Mouse (Mus musculus): ENCODE data around the gene Wasf2. TPM values are rescaled to one million over a fixed set of nuclear protein-coding genes. Genes with fewer than 3 reads are reported as not detected.
"Not testable (repeated sequence)": the region's sequence is repeated elsewhere in the genome, so short reads cannot be mapped to it uniquely, and the experiment has no call there.

Gene Wasf2
- total RNA-seq, 2 experiments from 2014 or later = 34.0 to 35.7 TPM

DNA sequence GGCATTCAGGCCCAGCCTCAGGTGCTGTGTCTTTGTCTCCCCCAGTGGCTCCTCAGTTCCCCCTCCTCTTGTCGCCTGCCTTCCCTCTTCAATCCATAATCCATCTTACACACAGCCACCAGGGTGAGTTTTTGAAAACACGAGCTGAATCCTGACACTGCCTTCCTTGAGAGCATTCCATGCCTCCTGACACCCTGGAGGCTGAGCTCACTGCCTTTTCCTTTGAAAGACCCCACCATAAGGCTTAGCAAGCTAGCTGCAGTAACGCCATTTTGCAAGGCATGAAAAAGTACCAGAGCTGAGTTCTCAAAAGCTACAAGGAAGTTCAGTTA is 34.6 kb upstream of the Wasf2 start:
- intact Hi-C loops (cut with DNase I); DNase-seq: not testable (repeated sequence)

- DNase-seq; intact Hi-C loops (cut with DNase I): not testable (repeated sequence)
Measured at GRCm38 (mm10) chr4:133096671-133097070, 33.6 kb upstream of the Wasf2 start.

DNA sequence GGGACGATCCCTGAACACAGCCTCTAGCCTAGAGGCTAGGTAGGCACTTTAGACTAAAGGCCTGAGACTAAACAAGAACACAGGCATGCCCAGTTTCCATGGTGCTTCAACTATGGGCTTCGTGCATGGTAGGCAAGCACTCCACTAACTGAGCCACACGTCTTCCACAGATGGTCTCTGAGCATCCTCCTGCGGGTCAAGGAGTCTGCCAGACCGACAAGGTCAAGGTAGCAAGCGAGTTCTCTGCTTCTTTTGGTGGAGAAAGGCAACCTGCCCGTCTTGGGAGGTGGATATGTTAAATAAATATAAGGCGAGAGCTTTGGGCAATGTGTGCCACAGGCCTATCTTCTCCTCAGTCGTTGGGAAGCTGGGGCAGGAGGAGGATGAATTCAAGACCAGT is 28.6 kb upstream of the Wasf2 start:
- no peak for DNase-seq
- intact Hi-C loops (cut with DNase I) = no loop called here

- intact Hi-C loops (cut with DNase I) = no loop called here
- DNase-seq = peak; percentile 23
Measured at GRCm38 (mm10) chr4:133103525-133104193, 26.6 kb upstream of the Wasf2 start.

GRCm38 (mm10) chr4:133104194-133104569 is 26.1 kb upstream of the Wasf2 start:
- DNase-seq = no peak
- intact Hi-C loops (cut with DNase I) = no loop called here

GRCm38 (mm10) chr4:133106691-133107090 is 23.6 kb upstream of the Wasf2 start:
- DNase-seq = no peak
- intact Hi-C loops (cut with DNase I) = no loop called here

DNA sequence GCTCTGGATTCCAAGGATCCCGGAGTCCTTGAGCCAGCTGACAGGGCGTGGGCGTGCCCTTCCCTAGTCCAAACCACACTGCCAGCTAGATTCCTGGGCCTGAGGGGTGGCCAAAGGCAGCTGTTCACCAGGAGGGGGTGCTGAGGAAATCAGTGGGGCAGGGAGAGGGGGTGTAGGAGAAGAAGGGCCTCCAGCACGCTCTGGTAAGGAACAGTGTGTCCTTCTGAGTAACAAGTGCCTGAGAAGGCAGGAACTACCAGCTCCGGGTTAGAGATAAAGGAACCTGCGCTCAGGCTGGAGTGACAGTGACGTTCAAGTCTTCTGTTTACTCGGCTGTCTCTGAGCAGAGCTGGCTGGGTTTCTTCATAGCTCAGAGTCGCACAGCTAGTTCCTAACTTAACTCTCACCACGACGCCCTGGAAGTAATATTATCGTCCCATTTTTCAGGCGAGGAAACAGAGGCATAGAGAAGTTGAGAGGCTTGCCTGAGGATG is 22.5 kb upstream of the Wasf2 start:
- peak; percentile 42 for DNase-seq
- intact Hi-C loops (cut with DNase I) = no loop called here

GRCm38 (mm10) chr4:133108481-133109334 is 21.6 kb upstream of the Wasf2 start:
- intact Hi-C loops (cut with DNase I) = no loop called here
- DNase-seq = peak; percentile 22

GRCm38 (mm10) chr4:133109335-133109801 is 20.9 kb upstream of the Wasf2 start:
- no peak for DNase-seq
- intact Hi-C loops (cut with DNase I) = no loop called here

DNA sequence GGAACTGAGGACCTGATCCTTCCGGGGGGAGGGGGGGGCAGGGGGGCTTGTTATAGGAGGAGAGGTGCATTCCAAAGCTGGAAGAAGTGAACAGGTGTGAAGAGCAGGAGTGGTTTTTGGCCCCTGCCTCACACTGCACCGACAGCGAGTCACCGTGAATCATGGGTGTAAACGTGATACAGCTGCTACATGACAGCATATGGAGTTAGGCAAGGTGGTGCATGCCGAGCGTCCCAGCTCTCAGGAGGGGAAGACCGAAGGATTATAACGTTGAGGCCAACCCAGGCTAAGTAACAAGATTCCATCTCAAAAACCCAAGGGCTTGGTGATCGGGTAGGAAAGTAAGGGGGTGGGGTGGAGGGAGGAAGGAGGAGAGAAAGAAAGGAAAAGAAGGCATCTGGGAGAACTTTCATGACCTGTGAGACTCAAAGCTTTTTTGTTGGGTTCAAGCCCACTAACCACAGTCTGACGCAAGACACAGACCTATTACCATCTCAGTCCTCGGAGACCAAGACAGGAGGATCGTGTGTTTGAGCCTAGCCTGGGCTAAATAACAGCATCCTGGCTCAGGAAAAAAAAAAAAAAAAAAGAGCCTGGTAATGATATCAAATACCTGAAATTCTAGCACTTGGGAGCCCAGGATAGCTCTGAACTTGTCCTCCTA is 18.0 kb upstream of the Wasf2 start:
- intact Hi-C loops (cut with DNase I) = no loop called here

GRCm38 (mm10) chr4:133113351-133113882 is 16.9 kb upstream of the Wasf2 start:
- intact Hi-C loops (cut with DNase I) = no loop called here

More for the DNA sequence above, 18.0 kb upstream of the Wasf2 start:
- no peak for DNase-seq

DNA sequence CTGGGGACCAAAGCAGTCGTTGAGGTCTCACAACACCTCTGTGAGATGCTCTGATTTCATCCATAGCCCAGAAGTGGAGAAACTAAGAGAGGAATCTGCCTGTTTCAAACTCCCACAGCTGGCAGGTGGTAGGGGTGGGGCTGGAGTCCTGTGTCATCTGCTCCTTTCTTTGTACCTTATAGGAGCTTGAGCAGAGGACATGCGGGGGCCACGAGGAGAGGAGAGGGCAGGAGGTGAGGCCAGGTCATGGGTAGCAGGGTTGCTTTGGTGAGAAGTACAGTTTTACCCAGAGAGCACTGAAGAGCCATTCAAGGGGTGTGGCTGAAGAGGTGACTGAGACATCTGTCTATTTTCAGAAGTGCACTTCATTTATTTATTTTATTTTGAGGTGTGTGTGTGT is 15.5 kb upstream of the Wasf2 start:
- intact Hi-C loops (cut with DNase I) = no loop called here
- no peak for DNase-seq

More at GRCm38 (mm10) chr4:133113351-133113882, 16.9 kb upstream of the Wasf2 start:
- no peak for DNase-seq

DNA sequence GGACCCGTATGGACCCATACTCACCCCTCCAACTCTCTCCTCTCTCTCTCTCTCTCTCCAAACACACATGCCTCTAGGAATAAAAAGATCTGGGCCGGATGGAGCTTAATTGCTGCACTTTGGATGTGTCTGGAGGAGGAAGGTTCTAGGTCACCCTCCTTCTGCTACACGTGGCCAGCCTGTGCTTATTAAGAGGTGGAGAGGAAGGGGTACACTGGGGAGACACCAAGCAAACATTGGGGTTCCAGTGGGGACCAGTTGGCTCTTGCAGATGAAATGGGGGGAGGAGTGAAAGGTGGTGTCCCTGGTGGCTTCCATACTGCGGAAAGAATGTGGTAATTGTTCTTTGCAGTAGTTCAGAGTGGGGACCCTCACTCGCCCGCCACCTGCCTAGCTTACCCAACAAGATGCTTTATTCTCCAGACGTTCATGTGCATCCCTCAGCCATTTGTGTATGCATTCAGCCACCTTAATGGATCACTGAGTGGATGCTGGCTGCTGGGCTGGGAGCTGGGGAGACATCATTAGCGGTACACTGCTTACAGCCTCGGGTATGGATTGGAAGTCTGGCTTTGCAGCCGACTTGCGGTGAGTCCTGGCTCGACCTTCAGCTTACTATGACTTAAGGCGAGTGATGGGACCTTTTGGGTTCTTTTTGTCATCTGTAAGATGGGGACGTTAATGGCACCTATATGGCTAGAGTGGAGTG is 14.4 kb upstream of the Wasf2 start:
- intact Hi-C loops (cut with DNase I) = no loop called here
- DNase-seq = no peak

GRCm38 (mm10) chr4:133116756-133117470 is 13.4 kb upstream of the Wasf2 start:
- no peak for DNase-seq
- intact Hi-C loops (cut with DNase I) = no loop called here

GRCm38 (mm10) chr4:133117556-133118411 is 12.5 kb upstream of the Wasf2 start:
- peak; percentile 88 for DNase-seq
- intact Hi-C loops (cut with DNase I) = no loop called here

DNA sequence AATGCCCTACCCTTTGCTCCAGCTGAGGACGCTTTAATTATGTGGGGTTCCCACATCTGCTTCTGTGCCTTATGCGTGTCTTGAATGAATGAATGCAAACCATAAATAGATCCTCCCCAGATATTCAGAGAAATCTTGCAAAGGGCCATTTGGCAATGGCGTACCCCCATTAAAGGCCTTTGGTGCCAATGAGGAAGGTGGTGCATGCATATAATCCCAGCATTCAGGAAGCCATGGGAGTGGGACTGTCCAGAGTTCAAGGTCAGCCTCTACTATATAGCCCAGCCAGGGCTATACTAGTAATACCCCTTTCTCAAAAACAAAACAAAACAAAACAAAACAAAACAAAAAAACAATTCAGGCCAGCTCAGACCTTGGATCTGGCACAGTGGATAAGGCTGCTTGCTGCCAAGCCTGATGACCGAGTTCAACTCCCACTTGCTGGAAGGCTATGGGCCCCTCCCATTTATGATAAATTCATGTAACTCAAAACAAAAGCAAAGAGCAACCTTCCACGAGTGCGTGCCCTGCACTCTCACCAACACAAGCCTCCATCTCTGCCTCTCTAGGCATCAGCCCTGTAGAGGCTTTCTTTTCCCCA is 11.4 kb upstream of the Wasf2 start:
- no peak for DNase-seq
- intact Hi-C loops (cut with DNase I) = no loop called here

GRCm38 (mm10) chr4:133119579-133119978 is 10.7 kb upstream of the Wasf2 start:
- intact Hi-C loops (cut with DNase I) = no loop called here
- DNase-seq = no peak

- intact Hi-C loops (cut with DNase I) = no loop called here
- no peak for DNase-seq
Measured at GRCm38 (mm10) chr4:133120833-133121321, 9.4 kb upstream of the Wasf2 start.

Measured in left cerebral cortex, postnatal 4 days (tissue).